ENCODE assay signal across 8 mouse cellular contexts in genomic region chr5:122158557-122159515, GRCm38 (mm10). TPM values are rescaled to one million over a fixed set of nuclear protein-coding genes. Genes with fewer than 3 reads are reported as not detected.
A peak's percentile ranks its signal among the peaks of the same experiment; 100 is the strongest.
DNase-seq lines count a peak whose midpoint lies in the region; ATAC-seq and TF ChIP-seq lines count a peak whose summit lies in the region.

No protein-coding gene starts in this region.

- peak overlapping the region; percentile 95 for H3K9ac ChIP-seq in MEL (ENCODE audit: control insufficient read depth, low read depth, low read length, poor library complexity, severe bottlenecking)
- H3K9ac ChIP-seq in forebrain, postnatal 0 days = peak overlapping the region; percentile 87
- peak overlapping the region; percentile 98 for H3K9ac ChIP-seq in limb, embryonic 13.5 days
- H3K9ac ChIP-seq in midbrain, embryonic 16.5 days (ENCODE audit: low read depth, low read length) = peak overlapping the region; percentile 93

- H3K79me2 ChIP-seq in MEL (ENCODE audit: control insufficient read depth, insufficient read depth, low read length, poor library complexity) = peaks cover 59% of the 10 kb centered on the region

- H3K36me3 ChIP-seq in MEL (ENCODE audit: control insufficient read depth in 1 of 2, insufficient read depth in 2 of 2, low read length in 2 of 2) = peaks cover 17 to 44% of the 10 kb centered on the region in 2 experiments
- peaks cover 6% of the 10 kb centered on the region for H3K36me3 ChIP-seq in forebrain, postnatal 0 days (ENCODE audit: insufficient read depth)
- H3K36me3 ChIP-seq in limb, embryonic 13.5 days = peaks cover 33% of the 10 kb centered on the region
- H3K36me3 ChIP-seq in midbrain, embryonic 16.5 days (ENCODE audit: control insufficient read depth, insufficient read depth, low read length) = no peaks in the 10 kb centered on the region

- ATAC-seq in forebrain, postnatal 0 days = peak; percentile 39; the same call in 1 of the 2 replicates
- ATAC-seq in limb, embryonic 13.5 days (ENCODE audit: low FRiP score, low read depth) = peak; percentile 31
- peak; percentile 66 for ATAC-seq in midbrain, embryonic 16.5 days
- ATAC-seq in monocyte, adult 5-6 weeks (replicated peaks; ENCODE audit: insufficient number of reproducible peaks, low FRiP score, low TSS enrichment, poor library complexity, severe bottlenecking) = no peak

- no peak for TF ChIP-seq EP300 in MEL (IDR thresholded peaks at IDR 0.05; ENCODE audit: low read depth in 1 of 2, low read length in 2 of 2)

- WGBS in forebrain, postnatal 0 days = 2% methylated on average over 42 of the region's 42 CpGs
- WGBS in limb, embryonic 13.5 days = 2% methylated on average over 42 of the region's 42 CpGs
- WGBS in midbrain, embryonic 16.5 days = 2% methylated on average over 38 of the region's 42 CpGs

- no peak for TF ChIP-seq RAD21 in MEL (IDR thresholded peaks at IDR 0.05; ENCODE audit: low read depth, low read length)

- peak overlapping the region; percentile 57 for H3K4me2 ChIP-seq in forebrain, postnatal 0 days (ENCODE audit: low read depth)
- peak overlapping the region; percentile 84 for H3K4me2 ChIP-seq in limb, embryonic 13.5 days (replicated peaks)
- H3K4me2 ChIP-seq in midbrain, embryonic 16.5 days (ENCODE audit: low read length) = peak overlapping the region; percentile 85

- no peak for TF ChIP-seq CTCF in MEL (IDR thresholded peaks at IDR 0.05 in 2 of 3, conservative IDR thresholded peaks at IDR 0.05 in 1 of 3; ENCODE audit: control insufficient read depth in 1 of 3, insufficient read depth in 1 of 3, low read depth in 2 of 3, low read length in 3 of 3, poor library complexity in 1 of 3, severe bottlenecking in 1 of 3)
- TF ChIP-seq CTCF in forebrain, postnatal 0 days (IDR thresholded peaks at IDR 0.05; ENCODE audit: low read depth) = no peak

- H3K27me3 ChIP-seq in MEL (ENCODE audit: control insufficient read depth in 1 of 2, insufficient read depth in 2 of 2, low read length in 2 of 2) = no peaks in the 10 kb centered on the region
- H3K27me3 ChIP-seq in forebrain, postnatal 0 days (ENCODE audit: insufficient read depth, low read length) = no peaks in the 10 kb centered on the region
- no peaks in the 10 kb centered on the region for H3K27me3 ChIP-seq in limb, embryonic 13.5 days
- no peaks in the 10 kb centered on the region for H3K27me3 ChIP-seq in midbrain, embryonic 16.5 days (ENCODE audit: control insufficient read depth, insufficient read depth, low read depth, low read length)

- no peaks in the 10 kb centered on the region for H3K9me3 ChIP-seq in MEL (replicated peaks; ENCODE audit: insufficient read depth, low read length)
- H3K9me3 ChIP-seq in forebrain, postnatal 0 days (ENCODE audit: low read length) = no peaks in the 10 kb centered on the region
- no peaks in the 10 kb centered on the region for H3K9me3 ChIP-seq in limb, embryonic 13.5 days
- no peaks in the 10 kb centered on the region for H3K9me3 ChIP-seq in midbrain, embryonic 16.5 days (replicated peaks; ENCODE audit: control insufficient read depth, low read length, poor library complexity, severe bottlenecking)

- peak; percentile 22 to 54; a peak in 1 of 4 replicates for TF ChIP-seq POLR2A in MEL (IDR thresholded peaks at IDR 0.05; ENCODE audit: control insufficient read depth in 1 of 2, insufficient read depth in 1 of 2, low read depth in 1 of 2, low read length in 2 of 2, poor library complexity in 1 of 2)

- H3K4me3 ChIP-seq in MEL (ENCODE audit: control insufficient read depth in 1 of 2, insufficient read depth in 1 of 2, low read depth in 2 of 2, low read length in 2 of 2) = peak overlapping the region; percentile 97 to 99
- peak overlapping the region; percentile 83 for H3K4me3 ChIP-seq in forebrain, postnatal 0 days (ENCODE audit: low read depth, low read length)
- H3K4me3 ChIP-seq in limb, embryonic 13.5 days = peak overlapping the region; percentile 95
- H3K4me3 ChIP-seq in midbrain, embryonic 16.5 days (ENCODE audit: low read depth, low read length) = peak overlapping the region; percentile 86

- DNase-seq in heart, adult 11 months = peak; percentile 95
- DNase-seq in heart, postnatal 4 days = no peak
- DNase-seq in MEL (ENCODE audit: low read depth, low spot score) (no peak), MN1 (ENCODE audit: low spot score) (no peak)
- peak; percentile 59 for DNase-seq in forebrain, postnatal 0 days

- peak overlapping the region; percentile 54 for H3K27ac ChIP-seq in MEL (ENCODE audit: control insufficient read depth, low read depth, low read length)
- peak overlapping the region; percentile 87 for H3K27ac ChIP-seq in forebrain, postnatal 0 days (ENCODE audit: low read depth, low read length)
- peak overlapping the region; percentile 78 for H3K27ac ChIP-seq in limb, embryonic 13.5 days
- peak overlapping the region; percentile 89 for H3K27ac ChIP-seq in midbrain, embryonic 16.5 days (ENCODE audit: low read length)

- peaks cover 2 to 42% of the 10 kb centered on the region in 2 experiments; a peak in 3 of 4 replicates for H3K4me1 ChIP-seq in MEL (ENCODE audit: control insufficient read depth in 1 of 2, insufficient read depth in 2 of 2, low read length in 2 of 2)
- H3K4me1 ChIP-seq in forebrain, postnatal 0 days (ENCODE audit: insufficient read depth) = peaks cover 26% of the 10 kb centered on the region
- peaks cover 59% of the 10 kb centered on the region for H3K4me1 ChIP-seq in limb, embryonic 13.5 days
- H3K4me1 ChIP-seq in midbrain, embryonic 16.5 days (ENCODE audit: control insufficient read depth, insufficient read depth, low read length) = peaks cover 52% of the 10 kb centered on the region

TF ChIP-seq in MEL, 35 proteins besides CTCF, POLR2A, EP300 and RAD21 (continues in another document):
- TF ChIP-seq ETS1 (IDR thresholded peaks at IDR 0.05; ENCODE audit: low read depth, low read length) (no peak), UBTF (IDR thresholded peaks at IDR 0.05; ENCODE audit: borderline replicate concordance, insufficient read depth, low read depth, low read length) (no peak), ZMIZ1 (IDR thresholded peaks at IDR 0.05; ENCODE audit: low read depth, low read length) (0 out of 2 replicates have a peak, but pooled peaks have one; percentile 76), SMC3 (IDR thresholded peaks at IDR 0.05; ENCODE audit: low read depth, low read length) (no peak), MAX (IDR thresholded peaks at IDR 0.05; ENCODE audit: low read length) (0 out of 2 replicates have a peak, but pooled peaks have one; percentile 35), ZC3H11A (IDR thresholded peaks at IDR 0.05; ENCODE audit: low read depth, low read length) (no peak), MXI1 (IDR thresholded peaks at IDR 0.05; ENCODE audit: low read depth, low read length) (peak; percentile 53), USF2 (IDR thresholded peaks at IDR 0.05; ENCODE audit: borderline replicate concordance in 1 of 2, insufficient read depth in 1 of 2, low read depth in 1 of 2, low read length in 2 of 2) (no peak), JUND (IDR thresholded peaks at IDR 0.05; ENCODE audit: low read depth, low read length) (no peak), TBP (IDR thresholded peaks at IDR 0.05; ENCODE audit: low read depth, low read length) (no peak)

RNA-seq across cellular contexts. Expression of gene Ppp1cc, which starts 0.8 kb away (rescaled TPM):
- 100 to 1,000 TPM; 216 to 217 TPM for total RNA-seq in heart, postnatal 4 days (2021)
- total RNA-seq in MEL (2012; rRNA removed) = 305 and 329 TPM in 2 replicates
- 100 to 1,000 TPM in 1 of 2 experiments, not detected in 1; 420 TPM for polyA plus RNA-seq in MEL (2012; ENCODE audit: insufficient read depth in 1 of 2, insufficient read length in 2 of 2, low read depth in 1 of 2, low replicate concordance in 2 of 2, missing spikeins in 1 of 2)
- total RNA-seq in forebrain, postnatal 0 days (2014; rRNA removed) = 278 and 322 TPM in 2 replicates
- polyA plus RNA-seq in forebrain, postnatal 0 days (2015; fragmentation: Nextera tagmentation; extraction: Ambion mirVana) = 193 and 220 TPM in 2 replicates
- polyA plus RNA-seq in limb, embryonic 13.5 days (2015; fragmentation: Nextera tagmentation; extraction: Ambion mirVana) = 231 and 235 TPM in 2 replicates
- polyA plus RNA-seq in midbrain, embryonic 16.5 days (2015; fragmentation: Nextera tagmentation; extraction: Ambion mirVana) = 188 and 193 TPM in 2 replicates
- total RNA-seq in monocyte, adult 5-6 weeks (2017) = 150 to 191 TPM (median 177 TPM) in 3 replicates

RNA-seq across cellular contexts. Expression of gene Ccdc63, which starts 18.2 kb away (rescaled TPM):
- total RNA-seq in heart, postnatal 4 days (2021) = under 1 TPM in 1 of 2 experiments, not detected in 1; 0.36 TPM
- 1.4 and 1.6 TPM in 2 replicates for total RNA-seq in MEL (2012; rRNA removed)
- polyA plus RNA-seq in MEL (2012; ENCODE audit: insufficient read depth in 1 of 2, insufficient read length in 2 of 2, low read depth in 1 of 2, low replicate concordance in 2 of 2, missing spikeins in 1 of 2) = 1 to 10 TPM in 1 of 2 experiments, not detected in 1; 4.7 TPM
- 0.43 TPM in 1 of 2 replicates, not detected in the other for total RNA-seq in forebrain, postnatal 0 days (2014; rRNA removed)
- polyA plus RNA-seq in forebrain, postnatal 0 days (2015; fragmentation: Nextera tagmentation; extraction: Ambion mirVana) = 0.08 and 0.16 TPM in 2 replicates
- 0.14 TPM in 1 of 2 replicates, not detected in the other for polyA plus RNA-seq in limb, embryonic 13.5 days (2015; fragmentation: Nextera tagmentation; extraction: Ambion mirVana)
- 0.24 and 0.25 TPM in 2 replicates for polyA plus RNA-seq in midbrain, embryonic 16.5 days (2015; fragmentation: Nextera tagmentation; extraction: Ambion mirVana)
- total RNA-seq in monocyte, adult 5-6 weeks (2017) = 0.48 TPM in 1 of 3 replicates, not detected in the others

RNA-seq across cellular contexts. Expression of gene Hvcn1, which starts 47.8 kb away (rescaled TPM):
- 1 to 10 TPM; 1.9 to 2.0 TPM for total RNA-seq in heart, postnatal 4 days (2021)
- 8.4 and 9.1 TPM in 2 replicates for total RNA-seq in MEL (2012; rRNA removed)
- 10 to 100 TPM in 1 of 2 experiments, not detected in 1; 13.5 TPM for polyA plus RNA-seq in MEL (2012; ENCODE audit: insufficient read depth in 1 of 2, insufficient read length in 2 of 2, low read depth in 1 of 2, low replicate concordance in 2 of 2, missing spikeins in 1 of 2)
- 1.7 and 3.0 TPM in 2 replicates for total RNA-seq in forebrain, postnatal 0 days (2014; rRNA removed)
- polyA plus RNA-seq in forebrain, postnatal 0 days (2015; fragmentation: Nextera tagmentation; extraction: Ambion mirVana) = 1.2 and 1.6 TPM in 2 replicates
- 9.6 and 9.8 TPM in 2 replicates for polyA plus RNA-seq in limb, embryonic 13.5 days (2015; fragmentation: Nextera tagmentation; extraction: Ambion mirVana)
- 1.7 and 1.8 TPM in 2 replicates for polyA plus RNA-seq in midbrain, embryonic 16.5 days (2015; fragmentation: Nextera tagmentation; extraction: Ambion mirVana)
- 25.7 to 39.4 TPM (median 30.3 TPM) in 3 replicates for total RNA-seq in monocyte, adult 5-6 weeks (2017)

RNA-seq across cellular contexts. Expression of gene Myl2, which starts 58.1 kb away (rescaled TPM):
- total RNA-seq in heart, postnatal 4 days (2021) = over 10,000 TPM; 18,495 to 19,403 TPM
- 0.35 and 0.75 TPM in 2 replicates for total RNA-seq in MEL (2012; rRNA removed)
- polyA plus RNA-seq in MEL (2012; ENCODE audit: insufficient read depth in 1 of 2, insufficient read length in 2 of 2, low read depth in 1 of 2, low replicate concordance in 2 of 2, missing spikeins in 1 of 2) = under 1 TPM in 1 of 2 experiments, not detected in 1; 0.54 TPM
- 0.38 and 2.9 TPM in 2 replicates for total RNA-seq in forebrain, postnatal 0 days (2014; rRNA removed)
- 1.7 TPM in 2 replicates for polyA plus RNA-seq in forebrain, postnatal 0 days (2015; fragmentation: Nextera tagmentation; extraction: Ambion mirVana)
- 0.61 and 1.0 TPM in 2 replicates for polyA plus RNA-seq in limb, embryonic 13.5 days (2015; fragmentation: Nextera tagmentation; extraction: Ambion mirVana)
- polyA plus RNA-seq in midbrain, embryonic 16.5 days (2015; fragmentation: Nextera tagmentation; extraction: Ambion mirVana) = 1.6 and 2.4 TPM in 2 replicates
- total RNA-seq in monocyte, adult 5-6 weeks (2017) = not detected in 3 replicates

Comparison
In these comparisons a context has a peak if more than half of its experiments do, and no peak if none do; other contexts are left out.
1. DNase-seq: peak in heart, adult 11 months (single experiment) and forebrain, postnatal 0 days (single experiment); none in heart, postnatal 4 days (single experiment), MEL (single experiment) and MN1 (single experiment).
2. Peak in every context shown above with its lines, with median percentiles within 50 percentile points of each other: H3K27ac ChIP-seq, H3K4me3 ChIP-seq, H3K9ac ChIP-seq and H3K4me2 ChIP-seq.